Mouse (Mus musculus) heart, embryonic 10.5 days (tissue): Measurements from ENCODE around the gene Ttc24. TPM values are rescaled to one million over a fixed set of nuclear protein-coding genes. Genes with fewer than 3 reads are reported as not detected.

Source experiments
- DNase-seq: peaks from one replicate; pipeline ENCODE4 v3.0.0-alpha.2; 2017; ENCODE audit warnings: low spot score
- H3K27ac ChIP-seq: fragments of 300-500 bp; sonication (generic); 2 replicates; pipeline ENCODE4 v1.5.1; 2016; ENCODE audit warnings: mild to moderate bottlenecking
- H3K27me3 ChIP-seq: fragments of 300-500 bp; sonication (generic); 2 replicates; pipeline ENCODE4 v1.6.1; 2016; ENCODE audit warnings: mild to moderate bottlenecking; ENCODE audit not compliant: poor library complexity, insufficient read depth, severe bottlenecking
- H3K36me3 ChIP-seq: fragments of 300-500 bp; sonication (generic); 2 replicates; pipeline ENCODE4 v1.6.1; 2016; ENCODE audit warnings: mild to moderate bottlenecking, moderate library complexity
- H3K4me1 ChIP-seq: fragments of 300-500 bp; sonication (generic); 2 replicates; pipeline ENCODE4 v1.6.1; 2016; ENCODE audit warnings: mild to moderate bottlenecking
- H3K4me3 ChIP-seq: fragments of 300-500 bp; sonication (generic); 2 replicates; pipeline ENCODE4 v1.5.1; 2016; ENCODE audit warnings: mild to moderate bottlenecking, moderate library complexity
- H3K9me3 ChIP-seq: fragments of 300-500 bp; sonication (generic); 2 replicates; pipeline ENCODE4 v1.6.1; 2016; ENCODE audit warnings: mild to moderate bottlenecking, moderate library complexity
- WGBS: fragments of 180-500 bp; shearing (Covaris S2); methylation state at CpG from one replicate; pipeline ENCODE4 v1.1.7; 2016; 5-methylcytosine and 5-hydroxymethylcytosine counted together
- polyA plus RNA-seq: library from polyadenylated mRNA; unstranded; fragments of >200 nt; fragmentation: Nextera tagmentation; extraction: Ambion mirVana; gene quantifications from 2 replicates; pipeline ENCODE4 v1.2.1, GENCODE M21; 2016

Ttc24 gene
- polyA plus RNA-seq, 1 experiment from 2014 or later: 0.14 TPM

DNA sequence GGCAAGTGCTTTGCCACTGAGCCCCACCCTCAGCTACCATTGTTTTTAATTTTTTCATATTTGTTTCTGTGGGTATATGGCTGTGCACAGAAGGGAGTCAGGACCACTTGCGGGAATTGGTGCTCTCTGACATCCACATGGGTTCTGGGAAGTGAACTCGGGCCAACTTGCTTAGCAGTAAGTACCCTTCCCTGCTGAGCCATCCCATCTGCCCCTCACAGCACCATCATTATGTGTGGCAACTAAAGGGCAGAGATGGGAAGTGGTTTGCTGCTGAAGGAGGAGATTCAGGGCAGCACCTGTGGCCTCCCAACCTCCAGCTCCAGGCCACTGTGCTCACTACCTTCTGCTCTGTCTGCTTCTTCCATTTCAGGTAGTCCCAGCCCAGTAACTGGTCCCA is 4.5 kb downstream of the Ttc24 start:
- H3K27ac ChIP-seq: no peak overlapping the region
- no peaks in the 10 kb centered on the region for H3K36me3 ChIP-seq
- H3K9me3 ChIP-seq: no peaks in the 10 kb centered on the region
- H3K4me1 ChIP-seq: no peaks in the 10 kb centered on the region
- 64% methylated on average over 2 of the region's 2 CpGs for WGBS
- DNase-seq: no peak
- H3K4me3 ChIP-seq: no peak overlapping the region
- peaks cover 35% of the 10 kb centered on the region for H3K27me3 ChIP-seq

DNA sequence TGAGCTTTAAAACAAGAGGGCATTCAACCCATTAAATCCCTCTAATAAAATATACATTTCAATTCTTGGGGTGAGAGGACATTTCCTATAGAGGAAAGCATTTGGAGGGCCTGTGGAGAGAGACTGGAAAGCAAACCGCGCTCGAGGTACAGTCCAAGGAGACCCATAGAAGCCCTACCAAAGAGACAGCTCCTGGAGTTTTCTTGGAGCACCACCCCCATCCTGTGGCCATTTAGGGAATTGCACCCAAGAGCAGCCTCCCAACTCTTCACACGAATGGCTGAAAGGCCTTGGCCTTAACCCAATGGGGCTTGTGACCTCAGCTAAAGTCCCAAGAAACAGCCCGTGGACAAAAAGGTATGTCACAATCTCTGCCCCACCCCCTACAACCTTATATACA is 6.3 kb downstream of the Ttc24 start:
- H3K4me3 ChIP-seq: no peak overlapping the region
- H3K27me3 ChIP-seq: peaks cover 35% of the 10 kb centered on the region
- H3K9me3 ChIP-seq: no peaks in the 10 kb centered on the region
- WGBS: 2% methylated on average over 5 of the region's 5 CpGs
- no peaks in the 10 kb centered on the region for H3K36me3 ChIP-seq
- H3K27ac ChIP-seq: no peak overlapping the region
- DNase-seq: peak; percentile 91
- H3K4me1 ChIP-seq: no peaks in the 10 kb centered on the region

DNA sequence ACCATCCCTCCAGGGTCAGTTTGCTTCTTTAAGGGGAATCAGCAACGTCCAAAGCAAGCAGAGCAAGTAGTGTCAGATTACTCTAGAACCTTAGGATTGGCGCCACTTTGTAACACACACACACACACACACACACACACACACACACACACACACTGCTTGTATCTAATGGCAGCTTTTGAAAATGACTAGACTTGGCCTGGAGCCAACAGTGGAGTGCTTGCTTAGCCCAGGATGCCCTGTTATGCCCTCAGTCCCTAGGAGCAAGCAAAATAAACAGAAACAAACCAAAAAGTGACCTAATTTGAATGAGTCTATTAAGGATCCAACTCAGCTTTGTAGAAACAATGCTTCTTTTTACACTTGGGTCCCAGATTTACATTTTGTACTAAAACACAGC is 9.7 kb downstream of the Ttc24 start:
- WGBS: 42% methylated on average over 2 of the region's 2 CpGs
- no peak for DNase-seq

DNA sequence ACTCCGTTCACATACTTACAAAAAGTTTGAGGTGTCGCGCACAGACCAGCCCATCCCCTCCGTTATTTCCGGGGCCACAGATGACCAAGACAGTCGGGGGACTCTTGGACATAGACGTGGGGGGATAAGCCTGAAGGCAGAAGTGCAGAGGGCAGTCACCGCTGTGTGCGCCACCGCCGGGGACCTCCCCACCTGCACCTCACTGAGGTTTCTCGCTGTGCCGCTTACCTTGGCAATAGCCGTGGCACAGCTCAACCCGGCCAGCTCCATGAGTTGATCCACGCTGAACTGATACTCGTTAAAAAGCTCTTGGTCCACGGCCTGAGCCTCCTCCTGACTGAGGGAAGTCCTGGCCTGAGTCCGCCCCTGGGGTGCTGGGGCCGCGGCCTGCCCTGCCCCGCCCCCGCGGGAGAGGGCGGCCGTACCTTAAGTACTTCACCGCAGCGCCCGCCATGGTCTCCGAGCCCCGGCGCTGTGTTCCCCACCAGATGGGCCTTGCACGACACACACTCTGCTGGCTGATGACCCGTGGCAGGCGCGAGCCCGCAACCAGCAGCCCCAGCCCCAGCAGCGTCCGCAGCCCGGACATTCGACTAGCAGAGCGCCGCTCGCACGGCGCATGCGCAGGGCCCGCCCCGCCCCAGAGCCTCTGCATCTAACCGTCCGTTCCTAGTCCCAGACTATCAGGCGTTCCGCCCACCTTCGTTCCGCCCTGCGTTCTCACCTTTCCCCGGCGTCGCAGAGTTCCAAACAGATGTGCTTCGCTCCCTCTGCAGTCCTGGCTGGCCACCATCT is 20.0 kb downstream of the Ttc24 start, which contains the start of gene Naxe:
Naxe (minus strand) TSS at position 594 of the 795 bp plus-strand sequence.
- peak within 1 kb of the TSS; percentile 95 for H3K4me3 ChIP-seq
- DNase-seq: peak; percentile 97
- no peaks in the 10 kb centered on the region for H3K27me3 ChIP-seq
- H3K36me3 ChIP-seq: peaks cover 40% of the 10 kb centered on the region
- under 1% methylated on average over 60 of the region's 60 CpGs for WGBS
- peaks cover 20% of the 10 kb centered on the region for H3K4me1 ChIP-seq
- H3K9me3 ChIP-seq: no peaks in the 10 kb centered on the region
- peak within 1 kb of the TSS; percentile 95 for H3K27ac ChIP-seq

More for the DNA sequence above, 9.7 kb downstream of the Ttc24 start:
- Histone ChIP-seq H3K4me3 (no peak overlapping the region), H3K27me3 (peaks cover 29% of the 10 kb centered on the region), H3K9me3 (no peaks in the 10 kb centered on the region), H3K36me3 (no peaks in the 10 kb centered on the region), H3K27ac (no peak overlapping the region), H3K4me1 (no peaks in the 10 kb centered on the region)

DNA sequence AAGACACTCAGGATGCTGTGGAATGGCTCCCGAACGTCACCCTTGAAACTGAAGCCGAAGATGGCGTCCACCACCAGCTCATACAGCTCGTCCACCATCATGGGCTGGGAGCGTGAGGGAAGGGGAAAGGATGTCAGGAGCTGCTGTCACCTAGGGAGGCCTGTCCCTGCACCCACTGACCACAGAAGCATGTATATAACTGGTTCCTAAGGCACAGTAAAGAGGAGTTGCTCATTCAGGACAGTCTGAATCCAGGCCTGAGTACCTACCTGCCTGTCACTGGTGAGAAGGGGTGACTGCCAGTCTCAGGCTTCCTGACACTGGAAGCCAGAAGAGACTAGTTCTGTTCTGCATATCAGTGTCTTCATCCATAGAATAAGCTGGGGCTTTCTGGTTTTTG is 21.1 kb downstream of the Ttc24 start:
- Histone ChIP-seq H3K27me3 (no peaks in the 10 kb centered on the region), H3K9me3 (no peaks in the 10 kb centered on the region), H3K4me1 (peaks cover 20% of the 10 kb centered on the region), H3K36me3 (peaks cover 50% of the 10 kb centered on the region), H3K27ac (no peak overlapping the region), H3K4me3 (peak overlapping the region; percentile 95; the same call in 1 of the 2 replicates)
- no peak for DNase-seq
- WGBS: 85% methylated on average over 6 of the region's 6 CpGs

DNA sequence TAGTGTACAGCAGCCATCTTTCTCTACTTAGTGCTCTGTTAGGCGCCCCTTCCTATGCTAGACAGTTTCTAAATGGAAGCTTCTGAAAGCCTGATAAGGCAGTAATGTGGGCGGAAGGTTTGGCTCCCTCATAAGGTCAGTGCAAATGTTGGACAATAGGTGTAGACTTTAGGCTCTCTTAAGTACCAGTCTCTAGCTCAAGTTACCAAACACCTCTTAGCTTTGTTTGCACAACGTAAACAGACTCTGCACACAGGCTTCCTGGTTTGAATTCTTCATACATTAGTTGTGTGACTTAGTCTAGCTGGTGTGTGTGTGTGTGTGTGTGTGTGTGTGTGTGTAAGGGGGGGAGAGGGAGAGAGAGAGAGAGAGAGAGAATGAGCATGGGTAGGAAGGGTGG is 28.6 kb downstream of the Ttc24 start:
- H3K27me3 ChIP-seq: no peaks in the 10 kb centered on the region
- no peak for DNase-seq
- no peak overlapping the region for H3K4me3 ChIP-seq
- peaks cover 62% of the 10 kb centered on the region for H3K36me3 ChIP-seq
- no peaks in the 10 kb centered on the region for H3K9me3 ChIP-seq
- H3K4me1 ChIP-seq: peaks cover 8% of the 10 kb centered on the region; the same call in 1 of the 2 replicates
- H3K27ac ChIP-seq: no peak overlapping the region
- WGBS: 66% methylated on average over 3 of the region's 3 CpGs

DNA sequence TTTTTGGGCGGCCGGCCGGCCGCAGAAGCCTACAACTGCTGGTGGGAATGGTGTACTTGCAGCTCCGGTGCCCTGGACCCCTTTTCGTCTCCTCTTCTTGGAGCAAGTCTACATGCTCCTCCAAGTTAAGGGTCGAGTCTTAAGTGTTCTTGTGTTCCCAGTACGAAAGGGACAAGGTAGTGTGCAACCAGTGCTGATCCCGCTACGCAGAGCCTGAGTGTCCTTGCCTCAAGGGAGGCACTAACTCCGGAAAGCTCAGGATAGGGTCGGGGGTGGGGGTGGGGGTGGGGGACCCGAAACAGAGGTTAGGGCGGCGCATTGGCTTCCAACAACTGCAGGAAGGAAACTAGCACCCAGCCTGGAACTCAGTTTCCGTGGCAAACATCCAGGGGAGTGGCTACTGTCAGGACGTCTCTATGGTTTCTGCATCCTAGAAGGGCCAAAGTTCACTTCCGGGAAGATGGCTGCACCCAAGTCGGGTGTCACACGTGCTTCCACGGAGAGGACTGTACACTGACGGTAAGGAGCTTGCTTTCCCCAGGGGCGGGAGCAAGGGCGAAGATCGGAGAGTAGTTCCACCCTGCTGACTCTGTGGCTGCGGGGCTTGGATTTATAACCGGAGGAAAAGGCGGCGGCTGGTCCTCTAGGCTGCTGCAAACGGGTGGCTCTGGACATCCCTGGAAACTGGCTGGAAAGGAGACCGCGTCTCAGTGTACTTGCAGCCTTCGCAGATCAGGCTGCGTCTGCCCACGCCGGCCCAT is 35.3 kb downstream of the Ttc24 start, which contains the start of gene Gpatch4:
Gpatch4 (plus strand) TSS at position 448 of the 761 bp plus-strand sequence.
- Histone ChIP-seq H3K36me3 (peaks cover 10% of the 10 kb centered on the region; the same call in 1 of the 2 replicates), H3K9me3 (no peaks in the 10 kb centered on the region), H3K27me3 (peaks cover 34% of the 10 kb centered on the region), H3K4me3 (peak within 1 kb of the TSS; percentile 78), H3K27ac (peak within 1 kb of the TSS; percentile 86), H3K4me1 (peaks cover 5% of the 10 kb centered on the region; the same call in 1 of the 2 replicates)
- WGBS: 7% methylated on average over 36 of the region's 36 CpGs
- peak; percentile 95 for DNase-seq

DNA sequence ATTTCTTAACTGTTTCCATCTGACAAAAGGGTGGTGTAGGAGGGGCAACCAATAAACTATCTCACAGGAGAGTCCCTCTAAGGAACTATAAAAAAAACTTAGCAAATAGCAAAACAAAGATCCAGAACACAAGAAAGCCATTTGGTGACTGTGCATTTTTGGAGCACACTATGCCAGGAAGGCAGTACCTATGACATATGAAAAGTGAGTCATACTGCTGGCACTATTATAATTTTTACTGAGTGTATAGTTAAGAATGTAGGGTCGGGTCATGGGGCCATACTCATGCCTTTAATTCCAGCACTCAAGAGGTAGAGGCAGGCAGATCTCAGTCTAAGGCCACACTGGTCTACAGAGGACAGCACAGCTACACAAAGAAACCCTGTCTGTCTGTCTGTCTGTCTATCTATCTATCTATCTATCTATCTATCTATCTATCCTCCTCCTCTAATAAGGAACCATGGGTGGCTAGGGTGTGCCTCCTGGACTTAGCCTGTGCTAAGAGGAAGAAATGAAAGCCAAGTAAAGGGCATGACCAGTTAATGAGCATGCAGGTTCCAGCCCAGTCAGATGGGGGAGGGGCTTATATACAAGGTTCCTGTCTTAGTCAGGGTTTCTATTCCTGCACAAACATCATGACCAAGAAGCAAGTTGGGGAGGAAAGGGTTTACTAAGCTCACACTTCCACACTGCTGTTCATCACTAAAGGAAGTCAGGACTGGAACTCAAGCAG is 42.4 kb downstream of the Ttc24 start:
- H3K27me3 ChIP-seq: peaks cover 69% of the 10 kb centered on the region
- 61% methylated on average over 1 of the region's 1 CpGs for WGBS
- H3K36me3 ChIP-seq: no peaks in the 10 kb centered on the region
- peaks cover 1% of the 10 kb centered on the region; the same call in 1 of the 2 replicates for H3K4me1 ChIP-seq
- DNase-seq: no peak
- no peak overlapping the region for H3K4me3 ChIP-seq
- no peak overlapping the region for H3K27ac ChIP-seq
- H3K9me3 ChIP-seq: no peaks in the 10 kb centered on the region

DNA sequence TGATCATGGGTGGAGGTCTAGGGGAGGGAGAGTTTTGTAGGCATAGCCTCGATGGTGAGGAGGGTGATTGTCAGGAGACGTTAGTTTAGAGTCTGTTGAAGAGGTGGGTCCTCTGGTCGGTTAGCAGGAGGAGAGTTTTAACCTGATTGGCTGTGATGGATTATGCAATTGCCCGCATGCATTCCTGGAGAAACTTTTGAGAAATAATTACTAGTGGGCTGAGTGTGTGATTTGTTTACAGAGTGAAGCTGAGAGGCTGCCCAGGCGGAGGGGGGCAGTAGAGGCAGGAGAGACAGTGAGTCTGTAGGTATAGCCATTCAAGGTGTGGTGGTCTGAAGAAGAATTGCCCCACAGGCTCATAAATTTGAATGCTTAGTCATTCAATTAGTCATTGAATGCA is 44.6 kb downstream of the Ttc24 start:
- Histone ChIP-seq H3K36me3 (no peaks in the 10 kb centered on the region), H3K27me3 (peaks cover 66% of the 10 kb centered on the region), H3K4me3 (no peak overlapping the region), H3K9me3 (no peaks in the 10 kb centered on the region), H3K4me1 (peaks cover 6% of the 10 kb centered on the region; the same call in 1 of the 2 replicates), H3K27ac (no peak overlapping the region)
- WGBS: 63% methylated on average over 5 of the region's 5 CpGs
- no peak for DNase-seq

DNA sequence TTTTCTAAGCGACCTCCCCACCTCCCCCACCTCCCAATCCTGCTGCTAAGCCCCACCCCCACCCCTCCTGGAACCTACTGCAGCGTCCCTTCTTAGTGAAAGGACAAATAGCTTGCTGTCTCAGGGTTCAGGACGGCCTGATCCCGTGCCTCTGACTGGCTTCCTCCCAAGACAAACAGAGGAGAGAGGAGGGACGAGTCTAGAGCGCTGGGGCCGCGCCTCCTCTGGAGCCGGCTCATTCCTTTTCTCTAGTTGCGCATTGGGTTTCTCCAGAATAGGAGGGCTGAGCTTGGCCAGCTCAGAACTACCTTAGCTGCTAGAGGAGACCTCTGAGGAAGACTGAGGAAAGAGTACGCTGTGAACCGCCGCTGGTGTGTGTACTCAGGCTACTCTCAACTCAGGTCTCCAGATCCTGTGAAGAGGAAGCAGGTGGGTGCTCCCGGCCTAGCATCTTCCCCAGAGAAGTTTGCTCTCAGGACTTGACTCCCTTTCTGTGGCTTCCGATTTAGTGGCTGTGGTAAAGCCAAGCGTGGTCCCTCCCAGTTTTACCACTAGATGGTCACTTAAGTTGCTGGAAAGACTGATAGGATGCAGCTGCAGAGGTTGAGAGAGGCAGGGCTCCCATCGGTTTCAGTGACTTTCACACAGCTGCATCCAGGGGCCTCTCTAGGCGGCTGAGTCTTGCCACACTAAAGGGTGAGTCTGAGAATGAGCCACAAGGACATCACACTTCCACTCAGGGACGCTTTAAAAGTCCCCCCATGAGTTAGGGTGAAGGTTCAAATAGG is 47.3 kb downstream of the Ttc24 start:
- no peaks in the 10 kb centered on the region for H3K36me3 ChIP-seq
- no peak overlapping the region for H3K27ac ChIP-seq
- peaks cover 6% of the 10 kb centered on the region; the same call in 1 of the 2 replicates for H3K4me1 ChIP-seq
- peaks cover 73% of the 10 kb centered on the region for H3K27me3 ChIP-seq
- H3K4me3 ChIP-seq: no peak overlapping the region
- H3K9me3 ChIP-seq: no peaks in the 10 kb centered on the region
- DNase-seq: no peak
- WGBS: 18% methylated on average over 19 of the region's 19 CpGs

DNA sequence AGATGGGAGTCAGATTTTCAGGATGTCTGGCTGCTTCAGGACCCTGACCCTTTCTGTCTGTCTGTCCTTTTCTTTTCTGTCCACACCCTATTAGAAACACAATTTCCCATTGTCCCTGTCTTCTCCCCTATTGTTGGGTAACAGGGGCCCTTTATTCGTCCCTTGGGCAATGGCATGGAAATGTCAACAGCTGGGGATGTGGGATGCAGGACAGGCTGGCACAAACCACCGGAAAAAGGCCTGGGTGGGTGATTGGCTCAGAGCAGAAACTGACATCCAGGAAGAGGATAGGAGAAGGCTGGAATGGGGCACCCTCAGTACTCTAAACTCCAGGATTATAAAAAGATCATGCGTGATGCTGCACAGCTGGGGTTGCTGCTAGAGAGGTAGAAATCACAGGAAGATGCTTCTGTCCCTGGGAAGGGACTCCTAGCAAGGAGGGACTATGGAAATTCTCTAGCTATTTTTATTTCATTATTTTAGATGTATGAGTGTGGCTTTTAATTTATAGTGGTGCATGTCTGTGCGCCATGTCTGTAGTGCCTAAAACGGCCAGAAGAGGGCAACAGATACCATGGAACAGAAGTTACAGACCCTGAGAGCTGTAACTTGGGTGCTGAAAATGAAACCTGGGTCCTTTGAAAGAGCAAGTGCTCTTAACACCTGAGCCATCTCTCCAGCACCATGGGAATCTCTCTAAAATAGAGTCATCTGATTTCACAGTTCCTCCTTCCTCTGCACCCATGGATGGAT is 50.5 kb downstream of the Ttc24 start, which contains the start of gene Hapln2:
Hapln2 (minus strand) TSS at position 150 of the 753 bp plus-strand sequence.
- H3K27me3 ChIP-seq: peaks cover 87% of the 10 kb centered on the region
- DNase-seq: no peak
- H3K36me3 ChIP-seq: no peaks in the 10 kb centered on the region
- peaks cover 22% of the 10 kb centered on the region for H3K4me1 ChIP-seq
- H3K27ac ChIP-seq: no peak within 1 kb of the TSS
- WGBS: 48% methylated on average over 5 of the region's 5 CpGs
- no peak within 1 kb of the TSS for H3K4me3 ChIP-seq
- H3K9me3 ChIP-seq: no peaks in the 10 kb centered on the region
